Mouse (Mus musculus): ENCODE results near the gene Pced1b. TPM values are rescaled to one million over a fixed set of nuclear protein-coding genes. Genes with fewer than 3 reads are reported as not detected.

Gene Pced1b
- polyA plus RNA-seq, 1 experiment, result 38.2 TPM

- Histone ChIP-seq H3K27ac (ENCODE audit: insufficient read depth, low read length) (no peak overlapping the region), H3K4me3 (ENCODE audit: low read depth, low read length) (no peak overlapping the region)
- TF ChIP-seq CTCF (IDR thresholded peaks at IDR 0.05; ENCODE audit: low read depth, low read length), result no peak
- no peak for TF ChIP-seq POLR2A (IDR thresholded peaks at IDR 0.05; ENCODE audit: insufficient read depth, low read length)
- no peak for TF ChIP-seq EP300 (IDR thresholded peaks at IDR 0.05; ENCODE audit: insufficient read depth, low read depth, low read length)
Observed at GRCm38 (mm10) chr15:97387793-97388192, 140.9 kb downstream of the Pced1b start.

DNA sequence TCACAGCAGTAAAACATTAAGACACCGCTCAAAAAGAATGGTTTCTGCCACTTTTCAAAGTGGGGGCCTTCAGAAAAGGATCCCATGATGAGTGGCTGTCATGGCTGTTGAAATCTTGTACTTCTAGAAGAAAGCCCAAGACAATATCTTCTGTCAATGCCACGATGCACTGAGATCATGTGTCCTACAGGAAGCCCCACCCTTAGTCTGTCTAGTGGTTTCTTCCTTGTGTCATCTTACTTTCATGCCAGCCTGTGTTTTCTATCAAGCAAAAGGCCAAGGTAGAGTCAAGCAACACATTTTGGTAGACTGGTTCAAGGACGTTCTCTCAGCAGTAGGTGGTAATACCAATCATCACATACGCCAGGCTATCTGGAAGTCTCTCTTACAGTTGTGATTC lies 142.7 kb downstream of the Pced1b start:
- TF ChIP-seq POLR2A (IDR thresholded peaks at IDR 0.05; ENCODE audit: insufficient read depth, low read length) (no peak), CTCF (IDR thresholded peaks at IDR 0.05; ENCODE audit: low read depth, low read length) (no peak), EP300 (IDR thresholded peaks at IDR 0.05; ENCODE audit: insufficient read depth, low read depth, low read length) (no peak)
- Histone ChIP-seq H3K9ac (ENCODE audit: low read depth, poor library complexity, severe bottlenecking) (no peak overlapping the region), H3K9me3 (replicated peaks; ENCODE audit: control insufficient read depth, insufficient read depth, low read length, poor library complexity, severe bottlenecking) (no peaks in the 10 kb centered on the region), H3K27me3 (ENCODE audit: control insufficient read depth, insufficient read depth, low read length, poor library complexity, severe bottlenecking) (no peaks in the 10 kb centered on the region), H3K27ac (ENCODE audit: insufficient read depth, low read length) (no peak overlapping the region), H3K36me3 (ENCODE audit: control insufficient read depth, insufficient read depth, low read length, poor library complexity, severe bottlenecking) (peaks cover 13% of the 10 kb centered on the region), H3K4me3 (ENCODE audit: low read depth, low read length) (no peak overlapping the region), H3K4me1 (ENCODE audit: control insufficient read depth, insufficient read depth, low read length) (peaks cover 2% of the 10 kb centered on the region)

More at GRCm38 (mm10) chr15:97387793-97388192, 140.9 kb downstream of the Pced1b start:
- no peaks in the 10 kb centered on the region for H3K4me1 ChIP-seq (ENCODE audit: control insufficient read depth, insufficient read depth, low read length)
- H3K36me3 ChIP-seq (ENCODE audit: control insufficient read depth, insufficient read depth, low read length, poor library complexity, severe bottlenecking), result peaks cover 13% of the 10 kb centered on the region
- no peak overlapping the region for H3K9ac ChIP-seq (ENCODE audit: low read depth, poor library complexity, severe bottlenecking)
- H3K9me3 ChIP-seq (replicated peaks; ENCODE audit: control insufficient read depth, insufficient read depth, low read length, poor library complexity, severe bottlenecking), result no peaks in the 10 kb centered on the region
- H3K27me3 ChIP-seq (ENCODE audit: control insufficient read depth, insufficient read depth, low read length, poor library complexity, severe bottlenecking), result no peaks in the 10 kb centered on the region

- Histone ChIP-seq H3K9me3 (replicated peaks; ENCODE audit: control insufficient read depth, insufficient read depth, low read length, poor library complexity, severe bottlenecking) (no peaks in the 10 kb centered on the region), H3K4me3 (ENCODE audit: low read depth, low read length) (no peak overlapping the region), H3K4me1 (ENCODE audit: control insufficient read depth, insufficient read depth, low read length) (peaks cover 2% of the 10 kb centered on the region), H3K9ac (ENCODE audit: low read depth, poor library complexity, severe bottlenecking) (no peak overlapping the region), H3K36me3 (ENCODE audit: control insufficient read depth, insufficient read depth, low read length, poor library complexity, severe bottlenecking) (peaks cover 6% of the 10 kb centered on the region), H3K27me3 (ENCODE audit: control insufficient read depth, insufficient read depth, low read length, poor library complexity, severe bottlenecking) (no peaks in the 10 kb centered on the region), H3K27ac (ENCODE audit: insufficient read depth, low read length) (no peak overlapping the region)
- TF ChIP-seq CTCF (IDR thresholded peaks at IDR 0.05; ENCODE audit: low read depth, low read length), result no peak
- no peak for TF ChIP-seq EP300 (IDR thresholded peaks at IDR 0.05; ENCODE audit: insufficient read depth, low read depth, low read length)
- TF ChIP-seq POLR2A (IDR thresholded peaks at IDR 0.05; ENCODE audit: insufficient read depth, low read length), result no peak
Observed at GRCm38 (mm10) chr15:97390778-97391177, 143.9 kb downstream of the Pced1b start.

- TF ChIP-seq POLR2A (IDR thresholded peaks at IDR 0.05; ENCODE audit: insufficient read depth, low read length), result no peak
- no peak for TF ChIP-seq EP300 (IDR thresholded peaks at IDR 0.05; ENCODE audit: insufficient read depth, low read depth, low read length)
- TF ChIP-seq CTCF (IDR thresholded peaks at IDR 0.05; ENCODE audit: low read depth, low read length), result no peak
- Histone ChIP-seq H3K9ac (ENCODE audit: low read depth, poor library complexity, severe bottlenecking) (no peak overlapping the region), H3K4me1 (ENCODE audit: control insufficient read depth, insufficient read depth, low read length) (peaks cover 2% of the 10 kb centered on the region), H3K27me3 (ENCODE audit: control insufficient read depth, insufficient read depth, low read length, poor library complexity, severe bottlenecking) (no peaks in the 10 kb centered on the region), H3K27ac (ENCODE audit: insufficient read depth, low read length) (no peak overlapping the region), H3K4me3 (ENCODE audit: low read depth, low read length) (no peak overlapping the region), H3K36me3 (ENCODE audit: control insufficient read depth, insufficient read depth, low read length, poor library complexity, severe bottlenecking) (peaks cover 5% of the 10 kb centered on the region), H3K9me3 (replicated peaks; ENCODE audit: control insufficient read depth, insufficient read depth, low read length, poor library complexity, severe bottlenecking) (no peaks in the 10 kb centered on the region)
Observed at GRCm38 (mm10) chr15:97391436-97391835, 144.5 kb downstream of the Pced1b start.

- Histone ChIP-seq H3K27ac (ENCODE audit: insufficient read depth, low read length) (peak overlapping the region; percentile 82), H3K4me1 (ENCODE audit: control insufficient read depth, insufficient read depth, low read length) (peaks cover 2% of the 10 kb centered on the region), H3K36me3 (ENCODE audit: control insufficient read depth, insufficient read depth, low read length, poor library complexity, severe bottlenecking) (no peaks in the 10 kb centered on the region; the same call in 1 of the 2 replicates), H3K4me3 (ENCODE audit: low read depth, low read length) (peak overlapping the region; percentile 13), H3K9ac (ENCODE audit: low read depth, poor library complexity, severe bottlenecking) (peak overlapping the region; percentile 49), H3K9me3 (replicated peaks; ENCODE audit: control insufficient read depth, insufficient read depth, low read length, poor library complexity, severe bottlenecking) (no peaks in the 10 kb centered on the region), H3K27me3 (ENCODE audit: control insufficient read depth, insufficient read depth, low read length, poor library complexity, severe bottlenecking) (no peaks in the 10 kb centered on the region)
- TF ChIP-seq EP300 (IDR thresholded peaks at IDR 0.05; ENCODE audit: insufficient read depth, low read depth, low read length) (no peak), CTCF (IDR thresholded peaks at IDR 0.05; ENCODE audit: low read depth, low read length) (no peak), POLR2A (IDR thresholded peaks at IDR 0.05; ENCODE audit: insufficient read depth, low read length) (no peak)
Observed at GRCm38 (mm10) chr15:97394561-97394960, 147.7 kb downstream of the Pced1b start.

DNA sequence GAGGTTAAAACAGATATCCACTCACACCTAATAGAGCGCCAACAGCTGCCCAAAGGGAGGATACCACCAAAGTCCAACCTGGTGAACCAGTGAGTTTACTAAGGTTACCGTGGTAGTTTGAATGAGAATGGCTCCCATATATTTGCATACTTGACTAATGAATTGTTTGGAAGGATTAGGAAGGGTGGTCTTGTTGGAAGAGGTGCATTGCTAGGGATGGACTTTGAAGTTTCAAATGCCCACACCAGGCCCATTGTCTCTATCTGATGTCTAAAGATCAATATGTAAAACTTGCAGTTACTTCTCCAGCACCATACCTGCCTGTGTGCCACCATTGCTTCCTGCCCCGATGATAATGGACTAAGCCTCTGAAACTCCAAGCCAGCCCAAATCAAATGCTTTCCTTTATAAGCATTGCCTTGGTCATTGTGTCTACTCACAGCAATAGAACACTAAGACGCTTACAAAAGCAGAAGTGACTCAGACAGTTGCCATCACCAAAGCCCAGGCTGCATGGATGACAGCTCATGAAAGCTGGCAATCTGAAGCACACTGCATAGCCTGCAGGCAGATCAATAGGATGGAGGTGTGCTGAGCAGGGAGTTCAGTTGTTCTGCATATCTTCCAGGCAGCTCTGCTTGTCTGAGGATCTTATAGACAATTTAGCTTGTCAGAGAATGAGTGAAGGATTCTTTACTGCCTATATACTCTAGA lies 149.8 kb downstream of the Pced1b start:
- peaks cover 2% of the 10 kb centered on the region for H3K4me1 ChIP-seq (ENCODE audit: control insufficient read depth, insufficient read depth, low read length)

More for the DNA sequence above, 149.8 kb downstream of the Pced1b start:
- no peak for TF ChIP-seq EP300 (IDR thresholded peaks at IDR 0.05; ENCODE audit: insufficient read depth, low read depth, low read length)
- no peak for TF ChIP-seq CTCF (IDR thresholded peaks at IDR 0.05; ENCODE audit: low read depth, low read length)
- no peak for TF ChIP-seq POLR2A (IDR thresholded peaks at IDR 0.05; ENCODE audit: insufficient read depth, low read length)
- no peak overlapping the region for H3K4me3 ChIP-seq (ENCODE audit: low read depth, low read length)
- no peak overlapping the region for H3K27ac ChIP-seq (ENCODE audit: insufficient read depth, low read length)
- H3K9ac ChIP-seq (ENCODE audit: low read depth, poor library complexity, severe bottlenecking), result no peak overlapping the region
- H3K36me3 ChIP-seq (ENCODE audit: control insufficient read depth, insufficient read depth, low read length, poor library complexity, severe bottlenecking), result no peaks in the 10 kb centered on the region
- no peaks in the 10 kb centered on the region for H3K9me3 ChIP-seq (replicated peaks; ENCODE audit: control insufficient read depth, insufficient read depth, low read length, poor library complexity, severe bottlenecking)
- no peaks in the 10 kb centered on the region for H3K27me3 ChIP-seq (ENCODE audit: control insufficient read depth, insufficient read depth, low read length, poor library complexity, severe bottlenecking)
